Mouse (Mus musculus): Measurements from ENCODE around the gene Ank.

GRCm38 (mm10) chr15:27586093-27586480, 119.6 kb downstream of the Ank start:
- TF ChIP-seq CTCF (IDR thresholded peaks at IDR 0.05) (no peak), EP300 (IDR thresholded peaks at IDR 0.05) (no peak)
